Mouse (Mus musculus) erythroblast, adult 5-6 weeks (primary cell): ENCODE measurements around the gene Tmtc4. TPM values are rescaled to one million over a fixed set of nuclear protein-coding genes. Genes with fewer than 3 reads are reported as not detected.

Source experiments
- ATAC-seq: replicated peaks from 2 replicates; pipeline ENCODE4 v1.8.0; 2016; ENCODE audit warnings: moderate number of reproducible peaks, mild to moderate bottlenecking, moderate TSS enrichment, inconsistent platforms; ENCODE audit not compliant: poor library complexity, low FRiP score, severe bottlenecking
- total RNA-seq, 2 experiments: library from RNA; stranded (forward) in 1 of 2; stranded (reverse) in 1 of 2; fragments of 150-400 nt in 1 of 2; fragments of 200-764, 138-1000 nt in 1 of 2; gene quantifications; 2 replicates each; pipeline versions ENCODE4 v1.2.3 to v1.2.4; 2015 to 2017; ENCODE audit warnings: low replicate concordance in 2 of 2

The Tmtc4 gene
- total RNA-seq (2015; ENCODE audit: low replicate concordance) (3.7 TPM in 1 of 2 replicates, not detected in the other), total RNA-seq (2017; ENCODE audit: low replicate concordance) (1.3 and 2.5 TPM in 2 replicates)

GRCm38 (mm10) chr14:122983226-122984215 is at the start of gene Tmtc4:
Gene Tmtc4, minus strand, starts transcription at chr14:122984035.
- ATAC-seq, result peak; percentile 97

DNA sequence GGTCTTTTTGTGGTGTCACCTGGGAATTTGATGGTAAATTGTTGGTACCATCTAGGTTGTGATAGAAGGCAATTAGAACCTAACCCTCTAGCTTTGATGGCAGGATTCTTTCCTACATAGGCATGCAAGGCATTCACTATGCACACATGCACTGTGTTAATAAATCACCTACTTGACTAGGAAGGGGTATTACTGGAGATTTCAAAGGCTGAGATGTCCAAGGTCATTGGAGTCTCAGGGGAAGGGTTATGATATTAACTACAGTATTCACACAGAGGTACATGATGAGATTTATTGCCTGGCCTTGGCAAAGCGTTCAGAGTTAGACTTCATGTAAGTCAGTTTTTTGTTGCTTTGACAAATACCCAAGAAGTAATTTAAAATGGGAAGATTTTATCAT is 48.6 kb upstream of the Tmtc4 start:
- no peak for ATAC-seq

DNA sequence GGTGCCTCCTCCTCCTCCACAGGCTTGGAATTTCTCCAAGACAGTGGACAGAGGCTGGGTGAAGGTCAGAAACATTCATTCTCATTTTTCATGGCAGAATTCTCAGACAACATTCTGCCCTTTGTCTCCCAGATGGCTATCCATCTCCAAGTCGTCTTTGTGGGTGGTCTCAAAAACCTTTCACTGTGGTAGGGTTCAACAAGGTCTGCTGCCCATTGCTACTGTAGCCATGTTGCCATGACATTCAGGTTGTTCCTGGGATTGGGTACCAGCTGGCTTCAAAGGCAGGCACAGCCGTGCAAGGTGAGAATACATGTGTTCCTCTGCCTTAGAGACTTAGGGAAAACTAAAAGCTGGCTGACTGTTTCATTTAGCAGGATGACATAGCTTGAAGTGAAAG is 44.0 kb upstream of the Tmtc4 start:
- no peak for ATAC-seq

DNA sequence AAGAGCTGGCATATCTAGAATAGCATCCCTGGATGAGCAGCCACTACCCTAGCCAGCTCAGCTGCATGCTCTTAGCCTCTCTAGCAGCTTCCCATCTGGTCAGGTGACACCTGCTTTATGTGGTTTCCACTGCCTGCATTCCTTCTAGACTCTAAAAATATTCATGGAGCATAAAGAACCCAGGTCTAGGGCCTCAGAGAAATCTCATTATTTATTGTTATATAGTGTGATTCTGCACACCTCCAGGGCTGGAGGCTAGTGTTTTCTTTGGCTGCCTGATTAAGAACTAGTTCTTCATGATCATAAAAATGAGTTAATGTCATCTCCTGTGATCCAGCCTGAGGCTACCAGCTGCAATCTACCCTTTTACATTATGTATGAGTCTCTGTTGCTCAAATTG is 39.1 kb upstream of the Tmtc4 start:
- no peak for ATAC-seq

GRCm38 (mm10) chr14:123016310-123016709 is 32.5 kb upstream of the Tmtc4 start:
- ATAC-seq, result no peak

- no peak for ATAC-seq
These were observed 31.9 kb upstream of the Tmtc4 start for GRCm38 (mm10) chr14:123015687-123016086.

DNA sequence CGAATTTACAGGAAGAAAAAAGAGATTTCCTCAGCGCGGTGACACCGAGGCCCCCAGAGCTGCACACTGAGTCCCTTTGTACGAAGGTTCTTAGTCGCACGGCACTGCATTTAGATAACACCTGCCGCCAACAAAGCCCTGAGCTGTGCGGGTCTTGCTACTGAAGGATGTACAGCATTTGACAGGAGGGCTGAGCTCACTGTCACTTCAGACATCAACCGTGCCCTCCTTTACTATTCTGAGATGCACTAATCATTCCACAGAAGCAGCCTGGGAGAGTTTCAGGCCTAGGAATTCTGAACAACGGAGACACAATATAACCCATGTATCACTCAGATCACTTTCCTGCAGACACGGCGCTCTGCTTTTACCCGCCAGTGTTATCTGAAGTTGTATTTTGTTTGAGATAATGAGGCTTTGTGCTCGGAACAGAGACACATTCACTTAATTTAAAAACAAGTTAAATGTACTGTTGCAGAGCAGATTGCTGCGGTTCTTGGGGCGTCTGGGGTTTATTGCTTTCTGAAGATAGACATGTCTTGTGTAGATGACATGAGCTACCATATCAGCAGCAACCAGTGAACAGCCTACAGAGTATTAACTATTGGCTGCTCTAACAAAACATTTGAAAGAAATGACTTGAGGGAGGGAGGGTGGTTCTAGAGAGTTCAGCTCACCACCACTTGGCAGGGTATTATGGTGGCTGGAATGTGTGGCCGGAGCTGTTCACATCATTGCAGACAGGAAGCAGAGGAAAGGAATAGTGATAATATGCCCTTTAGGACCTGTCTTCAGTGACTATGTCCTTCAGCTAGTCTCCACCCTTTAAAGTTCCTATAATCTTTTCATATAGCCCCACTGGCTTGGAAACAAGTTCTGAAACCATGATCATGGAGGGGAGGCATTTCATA is 25.5 kb upstream of the Tmtc4 start:
- ATAC-seq, result no peak

DNA sequence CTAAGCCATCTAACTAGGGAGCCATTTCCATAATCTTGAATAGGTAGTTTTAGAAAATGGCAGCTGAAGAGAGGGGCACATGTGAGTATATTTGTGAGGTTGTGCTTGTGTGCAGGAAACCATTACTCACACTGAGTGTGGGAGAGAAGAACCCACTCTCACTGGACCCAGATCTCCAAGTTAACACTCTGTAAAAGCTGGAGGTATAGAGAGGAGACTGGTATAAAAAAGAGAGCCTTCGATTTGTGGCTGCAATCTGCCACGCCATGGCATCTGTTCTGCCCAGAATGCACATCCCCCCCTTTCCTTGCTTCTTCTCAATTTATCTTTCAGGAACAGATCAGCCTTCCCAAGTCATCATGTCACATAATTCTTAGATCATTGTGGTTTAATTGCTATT is 24.8 kb upstream of the Tmtc4 start:
- no peak for ATAC-seq

DNA sequence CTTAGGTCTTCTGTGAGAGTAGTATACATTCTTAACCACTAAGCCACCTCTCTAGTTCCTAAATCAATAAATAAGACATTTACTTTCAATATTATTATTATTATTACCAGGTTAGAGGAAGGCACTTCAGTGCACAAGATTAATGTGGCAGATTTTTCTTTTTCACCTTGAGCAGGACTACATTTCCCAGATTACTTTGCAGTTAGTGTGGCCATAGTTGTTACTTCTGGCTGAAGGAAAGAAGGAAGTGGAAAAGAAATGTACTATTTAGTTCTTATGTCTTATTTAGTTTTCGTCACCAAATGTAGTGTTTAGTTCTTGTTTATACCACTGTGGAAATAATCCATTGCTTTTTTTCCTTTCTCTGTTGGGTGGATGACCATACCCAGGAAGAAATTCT is 19.9 kb upstream of the Tmtc4 start:
- ATAC-seq, result no peak

- ATAC-seq, result no peak
These were observed 17.6 kb upstream of the Tmtc4 start for GRCm38 (mm10) chr14:123001391-123001790.

DNA sequence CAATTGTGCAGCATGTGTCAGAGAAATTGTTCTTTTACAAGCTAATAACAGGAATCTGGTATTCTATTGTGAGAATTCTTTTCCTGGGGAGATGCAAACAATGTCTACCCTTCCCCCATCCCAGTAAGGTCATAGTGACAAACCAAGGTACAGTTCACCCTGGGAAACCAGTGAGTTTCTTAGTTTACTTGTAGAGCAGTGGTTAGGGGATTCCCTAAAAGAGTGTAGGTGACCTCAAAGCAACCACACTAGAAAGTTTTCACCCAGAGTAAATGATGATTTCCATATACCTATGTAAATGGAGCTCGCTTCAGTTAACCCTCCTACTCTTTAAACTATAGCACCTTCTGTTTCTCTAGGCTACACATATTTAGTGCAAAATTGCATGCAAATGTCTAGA is 13.6 kb upstream of the Tmtc4 start:
- ATAC-seq, result no peak

DNA sequence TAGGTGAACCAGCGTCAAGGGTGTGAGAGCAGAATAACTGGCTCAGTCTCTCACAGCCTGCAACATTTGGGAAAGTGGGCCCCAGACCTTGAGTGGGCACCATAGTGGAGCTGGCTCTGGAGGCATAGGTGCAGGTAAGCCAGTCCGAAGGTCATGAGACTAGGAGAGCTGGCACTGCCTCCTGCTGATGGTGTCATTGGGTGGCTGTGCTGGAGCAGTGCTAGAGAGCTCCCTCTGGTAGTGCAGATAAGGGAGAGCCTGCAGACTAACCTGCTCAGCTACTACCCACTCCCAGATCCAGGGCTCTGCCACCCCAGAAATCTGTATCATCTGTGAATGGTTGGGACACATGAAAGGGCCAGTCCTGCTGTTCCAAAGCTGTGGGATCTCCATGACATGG is 10.1 kb upstream of the Tmtc4 start:
- ATAC-seq, result no peak

- ATAC-seq, result no peak
These were observed 9.1 kb upstream of the Tmtc4 start for GRCm38 (mm10) chr14:122992937-122993336.

DNA sequence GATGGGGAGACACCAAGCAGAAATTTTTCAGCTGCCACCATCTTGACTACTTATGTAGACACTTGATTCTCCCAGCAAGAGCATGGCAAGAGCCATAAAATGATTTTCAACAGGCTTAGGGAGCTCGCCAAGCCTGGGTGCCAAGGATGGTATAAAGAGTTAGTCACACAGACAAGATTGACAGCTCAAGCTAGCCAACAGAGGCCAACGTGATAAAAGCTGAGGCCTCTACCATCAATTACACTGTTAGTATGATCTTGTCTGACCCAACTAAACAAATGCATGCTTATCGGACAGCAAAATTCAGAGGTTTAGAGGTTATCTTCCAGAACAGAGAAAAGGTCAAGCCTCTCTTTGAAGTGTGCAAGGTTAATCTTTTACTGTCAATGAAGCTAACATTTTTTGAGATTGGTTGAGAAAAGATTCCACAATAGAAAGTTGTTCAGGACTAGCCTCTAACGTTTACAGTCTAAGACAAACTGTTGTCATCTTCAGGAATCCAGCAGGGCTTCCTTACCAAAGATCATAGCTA is 6.8 kb upstream of the Tmtc4 start:
- ATAC-seq, result no peak

DNA sequence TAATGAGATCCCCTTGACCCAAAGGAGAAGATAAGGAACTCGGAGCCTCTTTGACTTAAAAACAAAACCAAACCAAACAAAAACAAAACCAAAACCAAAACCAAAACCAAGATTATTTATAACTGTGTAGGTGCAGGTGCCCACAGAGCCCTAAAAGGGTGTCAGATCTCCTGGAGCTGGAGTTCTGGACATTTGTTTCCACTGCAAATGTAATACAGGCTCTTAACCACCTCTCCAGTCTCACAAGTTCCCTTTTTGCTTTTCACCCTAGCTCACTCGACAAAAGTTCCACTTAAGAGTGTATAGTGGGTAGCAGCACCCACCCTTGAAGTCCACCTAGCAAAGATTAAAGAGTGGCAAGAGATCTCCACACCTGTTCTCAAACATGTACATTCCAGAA is 2.6 kb upstream of the Tmtc4 start:
- ATAC-seq, result no peak

GRCm38 (mm10) chr14:122982571-122983225 is 1.1 kb downstream of the Tmtc4 start:
- ATAC-seq, result peak; percentile 42

- no peak for ATAC-seq
These were observed 1.9 kb downstream of the Tmtc4 start for GRCm38 (mm10) chr14:122981831-122982485.

DNA sequence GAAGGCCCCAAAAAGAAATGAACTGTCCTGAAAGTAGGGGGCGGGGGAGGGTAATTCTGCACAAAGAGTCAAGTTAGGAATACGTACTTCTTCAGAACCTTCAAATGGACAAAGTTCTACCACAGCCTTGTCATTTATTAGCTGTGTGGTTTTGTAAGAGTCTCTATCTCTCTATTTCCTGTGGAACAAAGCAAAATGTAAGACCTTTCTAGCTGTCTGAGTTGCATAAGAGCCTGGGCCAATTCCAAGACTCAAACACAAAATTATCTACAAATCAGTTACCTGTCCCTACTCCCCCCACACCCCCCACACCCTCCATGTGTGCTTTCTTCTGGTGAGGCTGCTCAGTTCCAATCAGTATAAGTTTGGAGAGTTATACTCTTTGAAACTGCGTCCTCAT is 5.0 kb downstream of the Tmtc4 start:
- ATAC-seq, result no peak

- no peak for ATAC-seq
These were observed 6.1 kb downstream of the Tmtc4 start for GRCm38 (mm10) chr14:122977797-122978140.
